Mouse (Mus musculus): ENCODE data around the gene Mcrs1.

GRCm38 (mm10) chr15:99221315-99221952 lies 30.3 kb downstream of the Mcrs1 start:
- TF ChIP-seq POLR2A (IDR thresholded peaks at IDR 0.05; ENCODE audit: borderline replicate concordance, insufficient read depth, low read length) (no peak), CTCF (IDR thresholded peaks at IDR 0.05; ENCODE audit: borderline replicate concordance, insufficient read depth, low read depth, low read length) (no peak)

Measured in cerebellum, adult 2 months (tissue).